Mouse (Mus musculus) urinary bladder, adult 18-20 months (tissue): ENCODE measurements around the gene Ppp1r3g.

Experiments used
- DNase-seq, 2 experiments: peaks; one replicate each; pipeline ENCODE4 v3.0.0; 2022; ENCODE audit warnings: low spot score in 2 of 2, mixed read lengths in 2 of 2

Gene Ppp1r3g

GRCm38 (mm10) chr13:35995231-35995630 lies 36.6 kb downstream of the Ppp1r3g start:
- no peak for DNase-seq

- no peak for DNase-seq
These were observed 37.2 kb downstream of the Ppp1r3g start for GRCm38 (mm10) chr13:35995696-35996426.

GRCm38 (mm10) chr13:35997606-35998005 lies 39.0 kb downstream of the Ppp1r3g start:
- no peak for DNase-seq

- no peak for DNase-seq
These were observed 42.2 kb downstream of the Ppp1r3g start for GRCm38 (mm10) chr13:36000798-36001197.

- no peak for DNase-seq
These were observed 51.3 kb downstream of the Ppp1r3g start for GRCm38 (mm10) chr13:36009981-36010380.

- no peak for DNase-seq
These were observed 57.0 kb downstream of the Ppp1r3g start for GRCm38 (mm10) chr13:36015636-36016035.

- no peak for DNase-seq
These were observed 59.4 kb downstream of the Ppp1r3g start for GRCm38 (mm10) chr13:36018017-36018416.

GRCm38 (mm10) chr13:36019309-36020274 lies 61.0 kb downstream of the Ppp1r3g start:
- DNase-seq = peak; percentile 23 to 24
